Mouse (Mus musculus) brain, embryonic 14.5 days (tissue): Measurements from ENCODE around the gene Scn8a. TPM values are rescaled to one million over a fixed set of nuclear protein-coding genes. Genes with fewer than 3 reads are reported as not detected.

Experiments used
- DNase-seq: peaks from one replicate; pipeline ENCODE4 v3.0.0-alpha.2; 2011; ENCODE audit warnings: low read depth
- CTCF ChIP-seq: fragments of 200-500 bp; IDR thresholded peaks from 2 replicates; pipeline ENCODE4 v1.5.1; 2012; ENCODE audit warnings: inconsistent platforms, mild to moderate bottlenecking, moderate library complexity, borderline replicate concordance; ENCODE audit not compliant: insufficient read depth, insufficient read length; ENCODE audit errors: extremely low read depth
- POLR2A ChIP-seq: fragments of 200-500 bp; IDR thresholded peaks from 2 replicates; pipeline ENCODE4 v1.6.1; 2012; ENCODE audit warnings: mild to moderate bottlenecking, inconsistent platforms, borderline replicate concordance; ENCODE audit not compliant: poor library complexity, insufficient read depth, insufficient read length, severe bottlenecking; ENCODE audit errors: extremely low read depth
- polyA plus RNA-seq: library from polyadenylated mRNA; depleted of rRNA; stranded (reverse); fragments of >200 nt; gene quantifications from 2 replicates; pipeline ENCODE4 v1.2.3, GENCODE M21; 2012

Scn8a gene
- polyA plus RNA-seq, 1 experiment, result 38.3 TPM

DNA sequence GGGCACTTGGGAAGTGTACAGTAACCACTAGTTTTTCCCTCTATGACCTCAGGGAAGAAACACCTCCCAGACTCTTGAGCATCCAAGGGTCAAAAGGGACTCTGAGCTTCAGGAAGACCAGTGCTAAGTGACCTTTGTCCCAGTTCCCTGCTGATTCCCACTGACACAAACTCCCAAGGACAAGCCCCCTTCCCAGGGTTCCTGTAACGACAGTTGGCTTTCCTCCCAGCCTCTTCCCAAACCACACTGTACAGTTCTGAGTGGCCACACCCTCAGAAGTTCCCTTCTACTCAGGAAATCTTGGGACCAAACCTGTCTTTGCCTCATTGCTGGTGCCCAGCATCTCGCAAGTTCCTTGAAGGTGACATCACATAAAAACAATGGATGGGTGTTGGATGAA is 203.1 kb downstream of the Scn8a start:
- no peak for DNase-seq
- TF ChIP-seq POLR2A, result no peak
- TF ChIP-seq CTCF, result no peak

DNA sequence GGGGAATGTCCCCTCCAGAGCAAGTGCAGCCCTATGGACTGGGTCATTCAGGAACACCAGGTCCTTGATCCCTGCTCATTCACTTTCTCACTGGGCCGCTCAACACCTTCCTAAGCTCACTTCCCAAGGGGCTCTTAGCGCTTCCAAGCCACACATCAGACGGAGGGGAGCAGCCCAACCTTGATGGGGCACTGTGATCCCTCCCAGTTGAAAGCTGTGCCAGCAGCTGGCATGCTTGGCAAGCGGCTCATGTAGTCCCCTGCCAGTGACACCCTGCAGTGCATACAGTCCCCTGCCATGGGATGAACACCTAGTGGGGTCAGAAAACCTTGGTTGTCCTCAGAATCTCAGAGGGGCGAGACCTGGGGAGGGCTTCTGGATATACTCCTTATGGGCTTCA is 204.4 kb downstream of the Scn8a start:
- TF ChIP-seq CTCF, result no peak
- peak; percentile 52 for DNase-seq

DNA sequence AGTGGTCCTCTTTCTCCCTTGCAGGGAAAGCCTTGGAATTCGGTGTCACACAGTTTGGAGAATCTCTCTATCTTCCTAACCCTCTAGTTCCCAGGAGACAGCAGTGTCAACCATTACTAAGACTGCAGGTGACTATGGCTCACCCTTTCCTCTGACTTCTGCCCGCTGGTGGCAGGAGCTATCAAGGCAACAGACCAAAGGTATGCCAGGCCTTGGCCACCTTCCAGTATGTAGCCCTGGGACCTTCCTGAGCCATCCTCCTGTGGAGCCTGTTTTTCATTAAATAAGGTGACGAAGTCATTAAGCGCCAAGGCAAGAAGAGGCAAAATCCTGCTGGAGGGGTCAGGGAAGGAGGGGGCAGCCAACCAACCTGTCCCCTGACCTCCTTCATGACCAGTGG is 205.5 kb downstream of the Scn8a start:
- DNase-seq, result no peak
- TF ChIP-seq POLR2A (no peak), CTCF (no peak)

DNA sequence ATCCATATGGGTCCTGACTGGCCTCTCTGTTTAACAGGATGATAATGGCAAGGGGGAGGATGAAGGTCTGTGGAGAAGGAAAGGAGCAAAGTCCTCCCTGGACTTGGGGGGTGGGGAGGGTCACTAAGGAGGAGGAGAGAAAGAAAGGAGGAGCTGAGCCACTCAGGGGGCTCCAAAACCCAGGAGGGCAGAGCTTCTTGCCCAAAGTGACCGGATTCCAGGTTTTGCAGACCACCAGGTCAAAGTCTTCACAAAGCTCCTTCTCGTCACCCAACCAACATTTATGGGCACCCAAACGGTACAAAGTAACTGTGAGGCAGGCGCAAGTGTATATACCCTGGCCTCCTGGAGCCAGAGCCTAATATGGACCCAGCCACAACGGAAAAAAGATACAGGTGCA is 206.0 kb downstream of the Scn8a start:
- DNase-seq, result no peak
- no peak for TF ChIP-seq CTCF
- no peak for TF ChIP-seq POLR2A

DNA sequence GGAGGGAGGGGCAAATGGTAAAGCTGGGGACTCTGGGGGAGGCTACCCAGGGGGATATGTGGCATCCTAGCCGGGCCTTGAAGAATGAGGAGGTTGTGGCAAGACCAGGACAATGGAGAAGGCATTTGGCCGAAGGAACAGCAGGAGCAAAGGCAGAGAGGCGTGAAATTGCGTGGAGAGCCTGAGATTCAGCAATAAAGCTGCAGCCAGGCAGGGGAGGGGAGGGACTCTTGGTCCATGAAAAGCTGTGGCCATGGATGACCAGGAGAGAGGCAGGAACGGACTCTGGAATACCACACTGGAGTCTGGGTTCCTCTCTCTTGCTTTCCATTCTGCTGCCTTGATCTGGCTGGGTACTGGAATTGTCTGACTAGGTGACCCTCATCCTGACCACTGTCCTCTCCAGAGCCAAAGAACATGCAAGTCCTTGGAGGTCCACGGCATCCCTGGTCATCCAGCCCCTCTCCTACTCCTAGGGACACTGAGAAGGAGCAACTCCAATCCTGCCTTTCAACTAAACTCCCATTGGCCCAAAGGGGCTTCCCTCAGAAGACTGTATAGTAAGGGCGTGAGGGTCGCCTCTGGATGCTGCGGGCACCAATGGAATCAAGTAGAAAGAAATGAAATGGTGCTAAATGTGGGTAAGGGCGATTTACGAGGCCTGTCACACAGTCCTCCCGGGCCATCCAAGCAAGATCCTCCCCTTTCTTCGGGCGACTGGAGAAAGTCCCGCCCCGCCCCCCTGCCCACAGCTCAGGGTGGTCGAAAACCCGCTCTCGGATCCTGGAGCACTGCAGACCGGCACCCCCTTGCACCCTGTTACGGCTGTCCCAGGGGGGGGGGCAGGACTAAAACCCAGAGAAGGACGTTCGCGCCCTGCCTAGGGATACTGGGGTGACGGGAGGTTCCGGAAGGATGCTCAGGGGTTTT is 206.7 kb downstream of the Scn8a start:
- DNase-seq, result peak; percentile 53
- TF ChIP-seq POLR2A (no peak), CTCF (no peak)

DNA sequence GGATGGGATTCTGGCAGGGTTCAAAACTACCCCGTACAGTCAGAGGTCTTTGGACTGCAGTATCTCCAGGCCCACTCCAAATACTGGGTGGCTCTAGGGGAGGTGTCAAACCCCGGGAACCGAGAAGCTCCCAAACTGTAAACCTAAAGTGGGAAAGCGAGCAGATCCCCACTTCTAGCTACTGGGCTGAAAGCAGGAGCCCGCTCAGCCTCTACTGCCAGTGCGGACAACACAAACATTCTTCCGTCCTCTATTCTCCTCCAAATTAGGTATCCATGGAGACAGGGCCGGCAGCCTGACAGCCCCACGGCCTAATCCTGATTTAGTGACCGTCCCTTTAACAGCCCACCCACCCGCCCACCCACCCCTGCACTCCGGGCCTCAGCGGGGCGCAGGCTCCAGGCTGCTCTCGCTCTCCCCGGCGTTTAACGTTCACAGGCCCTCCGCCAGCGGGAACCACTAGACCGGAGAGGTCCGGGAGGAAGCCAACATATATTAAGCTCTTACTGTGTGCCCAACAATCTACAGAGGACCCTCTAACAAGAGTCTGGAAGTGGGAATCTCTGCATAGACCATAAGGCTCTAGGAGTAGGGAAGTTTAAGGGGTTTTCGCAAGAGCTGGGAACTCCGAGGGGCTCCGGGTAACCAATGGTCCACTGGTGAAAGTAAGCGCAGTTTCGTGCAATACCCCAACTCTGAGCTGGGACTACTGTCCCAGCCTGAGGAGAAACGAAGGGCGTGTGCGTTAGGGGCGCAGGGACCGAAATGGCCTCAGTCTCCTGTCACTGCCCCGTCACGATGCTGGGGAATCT is 207.5 kb downstream of the Scn8a start:
- peak; percentile 69 for DNase-seq
- TF ChIP-seq POLR2A (no peak), CTCF (no peak)

DNA sequence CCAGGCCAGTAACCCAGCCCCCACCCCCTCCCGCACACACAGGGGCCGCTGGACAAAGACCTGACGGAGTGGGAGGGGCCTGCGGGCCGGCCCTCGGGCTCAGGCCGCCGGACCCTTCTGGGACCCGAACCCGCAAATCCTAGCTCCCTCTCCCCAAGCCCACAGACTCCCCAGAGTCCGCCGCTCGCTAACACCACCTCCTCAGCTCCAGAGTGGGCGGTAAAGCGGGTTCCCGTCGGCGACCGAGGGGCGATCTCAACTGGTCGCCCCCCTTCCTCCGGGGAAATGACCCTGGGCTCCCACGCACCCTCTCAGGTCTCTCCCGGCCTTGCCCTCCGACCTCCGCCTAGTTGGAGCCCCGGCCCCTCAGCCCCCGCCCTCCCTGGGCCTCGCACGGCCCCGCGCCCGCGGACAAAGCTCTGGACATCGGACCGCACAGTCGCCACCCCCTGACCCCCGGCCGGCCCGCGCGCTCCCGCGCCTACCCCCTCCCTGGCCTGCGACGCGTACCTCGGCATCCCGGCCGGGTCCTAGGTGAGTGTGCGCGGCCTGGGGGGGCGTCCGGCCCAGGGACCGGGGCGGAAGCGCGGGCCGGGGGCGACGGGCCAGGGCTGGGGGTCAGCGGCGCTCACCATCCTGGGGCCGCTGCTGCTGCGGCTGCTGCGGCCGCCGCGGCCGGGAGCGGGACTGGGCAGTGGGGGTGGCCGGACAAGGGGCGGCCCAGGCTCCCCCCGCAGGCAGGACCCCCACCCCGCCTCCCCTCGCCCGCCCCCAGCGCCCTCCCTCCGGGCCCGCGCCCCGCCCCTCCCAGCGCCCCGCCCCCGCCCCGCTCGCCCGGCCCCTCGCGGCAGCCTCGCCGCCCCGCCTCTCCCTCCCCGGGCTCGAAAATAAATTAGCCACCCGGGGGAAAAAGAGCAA is 208.4 kb downstream of the Scn8a start, which contains the start of gene Fignl2:
Fignl2 (minus strand) TSS at position 755 of the 918 bp plus-strand sequence.
- TF ChIP-seq POLR2A (0 out of 2 replicates have a peak, but pooled peaks have one; percentile 17), CTCF (no peak)
- DNase-seq, result no peak

DNA sequence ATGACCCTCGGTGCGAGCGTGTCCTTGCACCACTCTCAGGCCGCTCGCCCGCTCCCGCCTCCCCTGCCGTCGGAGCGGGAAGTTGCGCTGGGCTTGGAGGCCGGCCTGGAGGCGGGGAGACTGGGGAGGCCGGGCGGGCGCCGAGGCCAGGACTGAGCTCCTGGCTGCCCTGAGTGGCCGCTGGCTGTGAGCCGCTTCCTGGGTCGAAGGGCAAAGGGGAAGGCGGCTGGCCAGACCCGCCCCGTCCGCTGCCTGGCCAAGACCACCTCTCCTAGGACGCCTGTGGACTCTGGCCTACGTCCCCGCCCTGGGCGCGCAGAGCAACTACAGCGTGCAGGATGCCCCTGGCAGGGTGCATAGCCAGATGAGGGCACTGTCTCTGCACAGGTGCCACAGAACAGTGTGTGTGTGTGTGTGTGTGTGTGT is 209.1 kb downstream of the Scn8a start:
- TF ChIP-seq POLR2A, result no peak
- no peak for TF ChIP-seq CTCF
- DNase-seq, result peak; percentile 63

DNA sequence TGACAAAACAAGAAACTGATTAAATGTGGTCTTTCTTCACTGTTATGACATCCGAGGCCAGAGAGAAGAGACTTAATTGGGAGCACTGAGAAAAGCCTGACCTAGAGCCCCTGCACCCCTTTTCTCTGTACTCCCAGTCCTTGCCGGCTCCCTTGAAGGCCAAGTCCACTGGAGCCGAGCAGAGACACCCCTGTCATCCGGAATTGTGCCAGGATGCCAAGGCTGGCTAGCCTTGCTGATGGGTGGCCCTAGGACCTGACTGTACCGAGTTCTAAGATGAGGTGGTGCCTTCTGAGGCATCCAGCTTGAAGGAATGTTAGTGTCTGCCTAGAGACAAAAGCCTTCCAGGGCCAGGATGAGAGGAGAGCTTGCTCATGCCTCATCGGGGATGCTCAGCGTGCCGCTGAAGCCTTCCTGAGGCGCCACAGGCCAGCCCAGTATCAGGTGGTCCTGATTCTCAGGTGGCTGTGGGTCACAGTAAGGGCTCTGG is 210.4 kb downstream of the Scn8a start:
- TF ChIP-seq CTCF (no peak), POLR2A (no peak)
- no peak for DNase-seq

DNA sequence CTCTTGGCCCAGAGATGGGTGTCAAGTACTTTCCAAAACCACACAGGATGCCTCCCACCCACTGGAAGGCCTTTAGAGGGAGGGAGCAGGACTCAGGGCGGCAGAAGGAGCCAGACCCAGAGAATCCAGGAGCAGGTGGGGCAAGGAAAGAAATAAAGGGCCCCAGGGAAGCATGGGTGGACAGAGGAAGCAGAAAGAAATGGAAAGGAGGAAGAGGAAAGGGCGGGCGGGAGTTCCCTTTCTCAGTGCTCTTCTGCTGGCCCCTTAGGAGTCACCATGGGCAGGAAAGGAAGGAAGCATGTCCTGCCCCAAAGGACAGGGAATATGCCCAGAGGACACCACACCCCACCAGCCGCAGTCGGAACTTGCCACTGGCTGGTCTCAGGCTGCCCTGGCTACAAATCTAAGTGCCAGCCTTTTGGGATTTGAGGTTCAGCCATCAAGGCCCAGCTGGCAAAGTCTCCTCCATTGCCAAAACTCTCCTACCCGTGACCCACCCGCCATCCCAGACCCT is 211.4 kb downstream of the Scn8a start:
- TF ChIP-seq POLR2A (no peak), CTCF (no peak)
- DNase-seq, result no peak
